Mouse (Mus musculus): ENCODE results near the gene Pdcl. TPM values are rescaled to one million over a fixed set of nuclear protein-coding genes. Genes with fewer than 3 reads are reported as not detected.
A peak's percentile ranks its signal among the peaks of the same experiment; 100 is the strongest.

The Pdcl gene
- 8.3 and 9.8 TPM in 2 replicates for polyA plus RNA-seq (2012; rRNA removed)

DNA sequence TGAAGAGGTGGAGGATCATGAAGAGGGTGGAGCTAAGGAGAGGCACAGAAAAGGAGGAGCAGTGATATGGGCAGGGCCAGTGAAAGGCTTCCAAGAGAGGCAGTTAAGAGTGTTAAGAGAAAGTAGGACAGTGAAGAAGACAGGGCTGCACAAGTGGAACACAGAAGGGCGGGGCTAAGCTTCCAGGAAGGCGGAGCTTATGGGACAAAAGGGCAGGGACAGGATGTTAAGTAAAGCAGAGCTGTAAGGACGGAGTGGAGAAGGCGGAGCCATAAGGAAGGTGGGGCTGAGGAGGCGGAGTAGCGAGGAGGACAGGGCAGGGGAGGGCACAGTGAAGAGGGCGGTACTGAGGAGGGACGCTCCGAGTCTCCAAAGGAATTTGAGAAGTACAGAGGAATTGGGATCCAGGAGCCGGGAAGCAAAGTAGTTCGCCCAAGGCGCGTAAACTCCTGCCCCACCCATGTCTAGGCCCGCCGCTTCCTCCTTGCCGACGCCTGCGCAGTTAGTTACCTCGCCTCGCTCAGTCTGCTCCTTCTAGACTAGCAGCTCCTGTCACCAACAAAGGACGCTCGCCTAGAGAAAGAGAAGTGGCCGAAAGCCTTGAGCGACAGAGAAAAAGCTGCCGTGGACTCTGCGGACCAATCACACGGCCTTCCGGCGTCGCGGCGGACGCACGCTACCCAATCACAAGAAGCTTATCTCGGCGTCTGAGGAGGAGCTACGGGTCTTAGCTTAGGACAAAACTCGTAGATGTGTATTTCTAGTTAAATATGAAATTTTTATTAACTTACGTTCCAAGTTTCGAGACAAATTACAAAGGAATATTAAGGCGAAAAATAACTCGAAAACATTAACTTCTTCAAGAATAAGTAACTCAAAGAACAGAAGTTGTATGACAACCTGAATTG lies at the start of gene Pdcl:
Gene Pdcl, minus strand, starts transcription at position 700 of the 908 bp plus-strand sequence.
- under 1% methylated on average over 41 of the region's 42 CpGs for WGBS

DNA sequence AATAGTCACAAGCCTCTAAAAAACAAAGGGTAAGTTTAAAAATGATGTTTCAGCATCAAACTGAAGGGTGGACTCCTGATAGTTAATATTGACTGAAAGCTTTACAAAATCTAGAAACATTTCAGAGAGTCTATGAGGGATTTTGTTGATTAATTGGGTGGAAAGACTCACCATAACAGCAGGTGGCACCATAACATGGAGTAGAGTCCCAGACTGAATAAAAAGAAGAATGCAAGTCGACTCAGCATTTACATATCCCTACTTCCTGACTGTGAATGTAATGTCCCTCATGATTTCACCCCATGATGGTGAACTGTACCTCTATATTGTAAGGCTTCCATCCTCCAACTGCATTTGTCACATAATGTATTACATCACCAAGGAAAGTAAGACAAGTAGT lies 36.4 kb upstream of the Pdcl start:
- 7% methylated on average over 1 of the region's 1 CpGs for WGBS
- no peak for DNase-seq (ENCODE audit: low read depth, low spot score)

More for the DNA sequence above, at the start of gene Pdcl:
- DNase-seq (ENCODE audit: low read depth, low spot score) = peak; percentile 99

DNA sequence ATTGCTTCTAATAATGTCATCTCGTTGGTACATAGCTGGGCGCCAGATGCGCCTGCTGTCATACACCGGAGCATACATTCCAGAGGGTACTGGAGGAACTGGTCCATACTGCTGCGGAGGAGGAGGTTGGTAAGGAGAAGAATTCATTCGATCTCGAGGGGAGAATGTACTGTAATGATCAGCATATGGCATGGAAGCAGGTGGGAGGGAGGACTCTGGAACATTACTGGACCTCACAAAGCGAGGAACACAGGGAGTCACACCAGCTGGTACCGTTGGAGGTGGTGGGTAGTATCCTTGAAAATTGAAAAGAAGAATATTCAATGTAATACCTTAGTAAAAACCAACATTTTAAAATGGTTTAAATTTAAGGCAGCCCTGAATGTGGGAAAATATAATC lies 23.8 kb upstream of the Pdcl start:
- 93% methylated on average over 9 of the region's 9 CpGs for WGBS

DNA sequence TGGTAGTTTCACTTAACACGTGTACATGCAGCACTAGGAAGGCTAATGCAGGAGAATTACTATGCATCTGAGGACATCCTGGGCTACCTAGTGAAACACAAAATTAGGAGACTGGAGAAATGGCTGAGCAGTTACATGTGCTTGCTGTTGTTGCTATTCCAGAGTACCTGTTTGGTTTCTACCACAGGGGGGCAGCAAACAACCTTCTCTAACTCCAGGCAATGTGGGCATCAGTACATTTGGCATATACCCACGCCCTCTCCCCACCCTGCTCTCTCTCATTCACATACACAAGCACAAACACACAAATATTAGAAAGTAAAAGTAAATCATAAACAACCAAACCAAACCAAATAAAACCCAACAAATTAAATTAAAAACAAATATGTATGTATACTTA lies 21.1 kb upstream of the Pdcl start:
- WGBS = 48% methylated on average over 2 of the region's 2 CpGs
- DNase-seq (ENCODE audit: low read depth, low spot score) = peak; percentile 19

More for the DNA sequence above, 23.8 kb upstream of the Pdcl start:
- DNase-seq (ENCODE audit: low read depth, low spot score) = no peak

DNA sequence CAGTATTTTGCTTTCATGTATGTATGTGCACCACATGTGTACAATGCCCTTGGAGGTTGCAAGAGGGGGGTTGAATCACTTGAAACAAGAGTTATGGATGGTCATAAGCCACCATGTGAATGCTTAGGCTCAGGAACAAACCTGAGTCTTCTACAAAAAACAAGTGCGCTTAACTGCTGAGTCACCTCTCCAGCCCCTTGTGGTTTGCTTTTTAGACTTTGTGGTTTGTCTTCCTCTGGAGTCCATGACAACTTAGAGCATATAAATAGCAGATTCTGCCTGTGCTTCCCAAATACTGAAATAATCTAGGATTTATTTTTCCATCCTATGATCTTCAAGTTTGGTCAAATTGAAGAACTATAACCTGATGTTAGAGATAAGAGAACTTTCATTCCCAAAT lies 16.9 kb upstream of the Pdcl start:
- DNase-seq (ENCODE audit: low read depth, low spot score) = no peak
- 92% methylated on average over 1 of the region's 1 CpGs for WGBS

DNA sequence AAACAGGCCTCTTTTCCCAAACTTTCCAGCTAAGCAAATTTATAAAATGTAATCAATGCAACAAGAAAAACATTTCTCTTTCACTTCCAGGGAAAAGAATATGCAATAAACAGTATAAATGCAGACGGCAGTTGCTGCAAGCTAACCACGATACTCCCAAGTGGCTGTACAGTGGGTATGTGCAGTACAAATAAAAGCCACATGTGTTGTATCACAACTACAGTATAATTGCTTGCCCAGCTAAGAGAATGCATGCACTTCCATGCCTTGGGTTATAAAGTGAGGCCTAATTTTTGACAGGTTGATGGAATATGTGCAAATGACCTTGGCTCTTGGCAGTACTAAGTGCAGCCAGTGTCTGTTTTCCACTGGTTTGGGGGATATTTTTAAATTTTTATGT lies 11.5 kb upstream of the Pdcl start:
- 84% methylated on average over 2 of the region's 2 CpGs for WGBS
- DNase-seq (ENCODE audit: low read depth, low spot score) = no peak

DNA sequence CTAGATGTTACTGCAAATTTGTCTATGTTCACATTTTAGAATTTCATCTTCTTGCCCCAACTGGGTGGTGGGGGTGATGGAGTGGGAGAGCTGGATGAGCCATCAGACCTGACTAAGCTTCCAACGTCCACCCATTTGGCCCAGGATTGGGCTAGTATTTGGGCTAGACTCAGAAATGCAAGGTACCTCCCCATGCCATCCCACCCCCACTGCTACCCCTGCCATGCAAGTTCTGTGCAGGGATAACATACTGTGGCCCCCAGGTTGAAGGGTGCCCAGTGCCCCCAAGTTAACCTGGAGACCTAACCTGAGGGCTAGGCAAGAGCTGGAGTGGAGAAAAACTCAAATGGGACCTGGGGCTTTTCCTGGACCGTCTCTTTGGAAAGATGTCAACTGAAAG lies 776 bp upstream of the Pdcl start:
- no peak for DNase-seq (ENCODE audit: low read depth, low spot score)
- 95% methylated on average over 2 of the region's 2 CpGs for WGBS

DNA sequence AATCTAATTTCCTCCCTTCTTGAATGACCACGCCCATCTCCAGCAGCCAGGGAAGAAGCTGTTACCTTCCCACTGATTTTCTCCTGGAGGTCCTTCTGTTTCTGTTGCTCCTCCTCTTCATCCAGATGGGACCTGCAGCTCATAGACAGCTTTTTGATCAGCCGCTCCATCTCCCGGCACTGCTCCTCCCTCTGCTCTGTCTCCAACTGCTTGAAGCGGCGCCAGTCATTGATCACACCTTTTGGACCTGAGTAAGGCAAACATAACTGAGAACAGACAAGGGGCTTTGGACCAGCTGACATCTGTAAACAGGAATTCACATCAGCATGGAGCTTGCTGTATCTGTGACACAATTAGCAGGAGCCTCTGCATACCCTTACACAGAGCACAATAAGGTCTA lies 3.6 kb downstream of the Pdcl start:
- WGBS = 96% methylated on average over 5 of the region's 5 CpGs
- no peak for DNase-seq (ENCODE audit: low read depth, low spot score)

DNA sequence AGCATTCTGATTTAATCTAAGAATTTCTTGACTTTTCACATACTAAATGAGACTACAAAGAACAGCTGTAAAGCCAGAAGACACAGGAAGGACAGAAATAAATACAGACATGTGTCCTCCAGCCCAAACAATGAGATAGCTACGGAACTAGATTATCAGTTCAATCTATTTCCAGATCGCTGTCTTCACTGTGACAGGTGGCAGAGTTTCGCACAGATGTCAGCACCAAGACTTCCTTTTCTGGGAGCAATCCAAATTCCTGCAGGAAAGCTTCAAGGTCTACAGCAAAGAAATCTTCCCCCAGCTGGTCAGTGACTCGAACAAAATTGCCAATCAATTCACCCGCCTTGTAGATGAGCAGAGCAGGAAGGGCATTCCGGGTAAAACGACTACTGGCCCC lies 7.5 kb downstream of the Pdcl start:
- DNase-seq (ENCODE audit: low read depth, low spot score) = no peak

DNA sequence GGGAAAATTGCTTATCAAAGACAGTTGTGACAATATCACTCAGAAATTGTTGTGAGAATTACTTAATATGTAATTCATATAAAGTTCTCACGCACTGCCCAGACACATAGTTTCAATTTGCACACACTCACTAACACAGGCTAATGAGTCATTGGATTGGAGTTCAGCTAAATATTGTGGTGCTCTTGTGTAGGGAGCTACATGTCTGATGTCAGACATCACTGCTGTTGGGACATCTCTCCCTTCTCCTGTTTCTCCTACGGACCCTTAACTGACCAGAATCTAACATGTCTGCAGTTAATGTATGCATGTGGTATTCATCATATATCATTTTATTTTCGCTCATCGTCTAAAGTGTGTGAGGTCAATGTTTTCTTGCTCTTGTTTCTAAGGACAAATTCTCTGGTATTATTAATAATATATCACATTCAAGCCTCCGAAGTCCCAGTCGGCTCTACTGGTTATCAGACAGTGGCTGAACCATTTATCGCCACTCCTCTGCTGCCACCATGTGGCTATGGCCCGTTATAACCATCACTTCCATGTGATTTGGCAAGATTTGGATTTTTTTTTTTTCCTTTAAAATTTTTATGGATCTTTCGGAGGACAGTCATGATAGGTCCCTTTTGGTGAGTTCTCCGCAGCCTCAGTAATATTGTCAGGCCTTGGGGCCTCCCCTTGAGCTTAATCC lies 20.5 kb downstream of the Pdcl start:
- 49% methylated on average over 10 of the region's 10 CpGs for WGBS
- DNase-seq (ENCODE audit: low read depth, low spot score) = no peak

More for the DNA sequence above, 7.5 kb downstream of the Pdcl start:
- 77% methylated on average over 7 of the region's 7 CpGs for WGBS

DNA sequence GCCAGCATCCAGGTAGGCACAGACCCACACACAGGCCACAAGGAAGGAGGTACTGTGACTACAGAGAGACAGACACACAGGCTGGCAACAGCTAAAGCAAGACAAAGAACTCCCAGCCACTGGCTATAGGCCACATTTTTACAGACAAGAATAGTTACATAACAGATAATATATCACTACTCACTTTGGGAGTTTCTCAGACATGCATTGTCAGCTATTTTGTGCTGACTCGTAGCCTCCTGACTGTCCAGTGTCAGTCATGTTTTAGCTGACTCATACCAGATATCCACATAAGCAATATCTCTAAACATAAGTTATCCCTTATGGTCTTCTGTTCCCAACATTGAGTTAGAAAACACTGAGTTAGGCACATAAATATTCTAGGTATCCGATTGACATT lies 25.8 kb downstream of the Pdcl start:
- DNase-seq (ENCODE audit: low read depth, low spot score) = no peak
- WGBS = 79% methylated on average over 2 of the region's 2 CpGs

DNA sequence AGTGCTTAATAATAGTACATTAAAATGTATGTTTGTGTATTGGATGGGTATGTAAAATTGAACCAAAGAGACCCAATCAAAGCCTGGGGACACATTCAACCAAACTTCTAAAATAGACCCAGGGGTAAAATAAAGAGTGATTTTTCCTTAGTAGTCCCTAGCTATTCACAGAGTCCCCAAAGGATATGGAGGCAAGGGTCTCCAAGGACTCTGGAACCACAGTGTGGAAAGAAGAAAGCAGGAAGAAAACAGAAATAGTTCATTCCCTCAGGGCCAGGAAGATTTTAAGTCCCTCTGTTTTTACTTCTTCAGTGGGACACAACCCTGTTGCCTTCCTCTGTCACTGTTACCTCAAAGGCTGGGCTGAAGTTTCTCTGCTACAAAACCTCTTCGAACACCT lies 32.9 kb downstream of the Pdcl start, which contains the start of gene Olfr368:
Gene Olfr368, plus strand, starts transcription at position 301 of the 400 bp plus-strand sequence.
- no peak for DNase-seq (ENCODE audit: low read depth, low spot score)
- WGBS = 79% methylated on average over 1 of the region's 1 CpGs

Other genes with a start within 250 kb of the Pdcl start
- gene Olfr362, start 241.4 kb downstream of the Pdcl start, polyA plus RNA-seq (2012; rRNA removed) = not detected in 2 replicates
- gene Olfr364-ps1, start 220.0 kb downstream of the Pdcl start, polyA plus RNA-seq (2012; rRNA removed) = not detected in 2 replicates
- gene Olfr365, start 171.1 kb downstream of the Pdcl start, polyA plus RNA-seq (2012; rRNA removed) = not detected in 2 replicates
- not detected in 2 replicates for gene Olfr366, start 147.8 kb downstream of the Pdcl start, polyA plus RNA-seq (2012; rRNA removed)
- gene Olfr368, start 32.8 kb downstream of the Pdcl start, polyA plus RNA-seq (2012; rRNA removed) = not detected in 2 replicates
- gene Rc3h2, start 63.6 kb upstream of the Pdcl start, polyA plus RNA-seq (2012; rRNA removed) = 3.5 and 6.6 TPM in 2 replicates
- 0.97 and 2.1 TPM in 2 replicates for gene Zbtb26, start 83.8 kb upstream of the Pdcl start, polyA plus RNA-seq (2012; rRNA removed)
- gene Zbtb6, start 83.8 kb upstream of the Pdcl start, polyA plus RNA-seq (2012; rRNA removed) = 2.2 and 3.3 TPM in 2 replicates
- gene Rabgap1, start 83.9 kb upstream of the Pdcl start, polyA plus RNA-seq (2012; rRNA removed) = 5.0 and 7.4 TPM in 2 replicates
- 0.04 and 0.12 TPM in 2 replicates for gene Gpr21, start 157.0 kb upstream of the Pdcl start, polyA plus RNA-seq (2012; rRNA removed)